Mouse (Mus musculus): ENCODE measurements around the gene Zfp280b. TPM values are rescaled to one million over a fixed set of nuclear protein-coding genes. Genes with fewer than 3 reads are reported as not detected.
"Not testable (repeated sequence)": the region's sequence is repeated elsewhere in the genome, so short reads cannot be mapped to it uniquely, and the experiment has no call there.

Gene Zfp280b
- total RNA-seq, 2 experiments from 2014 or later, result 14.5 to 16.6 TPM

GRCm38 (mm10) chr10:76029276-76029675 is 3.2 kb upstream of the Zfp280b start:
- no peak for DNase-seq (ENCODE audit: low spot score in 2 of 2)

- DNase-seq (ENCODE audit: low spot score in 2 of 2), result no peak
These were observed 2.0 kb upstream of the Zfp280b start for GRCm38 (mm10) chr10:76030496-76030895.

- DNase-seq (ENCODE audit: low spot score in 2 of 2), result no peak
These were observed 694 bp upstream of the Zfp280b start for GRCm38 (mm10) chr10:76031511-76032401.

GRCm38 (mm10) chr10:76033119-76033455 is 637 bp downstream of the Zfp280b start:
- no peak for DNase-seq (ENCODE audit: low spot score in 2 of 2)

GRCm38 (mm10) chr10:76034001-76034600 is 1.7 kb downstream of the Zfp280b start:
- no peak for DNase-seq (ENCODE audit: low spot score in 2 of 2)

GRCm38 (mm10) chr10:76035277-76035676 is 2.8 kb downstream of the Zfp280b start:
- no peak for DNase-seq (ENCODE audit: low spot score in 2 of 2)

GRCm38 (mm10) chr10:76036962-76037361 is 4.5 kb downstream of the Zfp280b start:
- no peak for DNase-seq (ENCODE audit: low spot score in 2 of 2)

- DNase-seq (ENCODE audit: low spot score in 2 of 2), result no peak
These were observed 12.9 kb downstream of the Zfp280b start for GRCm38 (mm10) chr10:76045343-76045742.

GRCm38 (mm10) chr10:76046754-76047153 is 14.3 kb downstream of the Zfp280b start:
- DNase-seq (ENCODE audit: low spot score in 2 of 2), result no peak

GRCm38 (mm10) chr10:76047182-76047869 is 14.9 kb downstream of the Zfp280b start:
- no peak for DNase-seq (ENCODE audit: low spot score in 2 of 2)

- DNase-seq (ENCODE audit: low spot score in 2 of 2), result no peak
These were observed 16.5 kb downstream of the Zfp280b start for GRCm38 (mm10) chr10:76048967-76049366.

GRCm38 (mm10) chr10:76051860-76052259 is 19.4 kb downstream of the Zfp280b start:
- no peak for DNase-seq (ENCODE audit: low spot score in 2 of 2)

- no peak for DNase-seq (ENCODE audit: low spot score in 2 of 2)
These were observed 30.0 kb downstream of the Zfp280b start for GRCm38 (mm10) chr10:76062439-76062838.

GRCm38 (mm10) chr10:76067674-76068613 is 35.5 kb downstream of the Zfp280b start:
- no peak for DNase-seq (ENCODE audit: low spot score in 2 of 2)

- DNase-seq (ENCODE audit: low spot score in 2 of 2), result not testable (repeated sequence)
These were observed 39.6 kb downstream of the Zfp280b start for GRCm38 (mm10) chr10:76072080-76072479.

GRCm38 (mm10) chr10:76077008-76077407 is 44.6 kb downstream of the Zfp280b start:
- not testable (repeated sequence) for DNase-seq (ENCODE audit: low spot score in 2 of 2)

Small RNA genes within 50 kb of the gene (microRNA-seq; reads per million reads assigned to microRNA genes)
- not detected for gene Mir6409

Other genes starting within 250 kb of the Zfp280b start
- 10 to 100 TPM; 21.1 to 30.2 TPM for gene Gstt1, start 234.1 kb upstream of the Zfp280b start, total RNA-seq (2021)
- not detected for gene Gstt4, start 210.1 kb upstream of the Zfp280b start, total RNA-seq (2021)
- gene Gstt2, start 195.2 kb upstream of the Zfp280b start, total RNA-seq (2021), result 10 to 100 TPM; 33.0 to 41.5 TPM
- 100 to 1,000 TPM; 294 to 301 TPM for gene Mif, start 172.4 kb upstream of the Zfp280b start, total RNA-seq (2021)
- gene Derl3, start 139.2 kb upstream of the Zfp280b start, total RNA-seq (2021), result 1 to 10 TPM; 3.0 to 6.0 TPM
- 10 to 100 TPM; 91.2 to 95.2 TPM for gene Smarcb1, start 111.0 kb upstream of the Zfp280b start, total RNA-seq (2021)
- gene Chchd10, start 99.5 kb upstream of the Zfp280b start, total RNA-seq (2021), result 100 to 1,000 TPM; 310 to 396 TPM
- 10 to 100 TPM; 14.7 to 19.0 TPM for gene Mmp11, start 96.2 kb upstream of the Zfp280b start, total RNA-seq (2021)
- gene Gm867, start 92.0 kb upstream of the Zfp280b start, total RNA-seq (2021), result 1 to 10 TPM in 1 of 2 experiments, under 1 TPM in 1; 0.90 to 1.8 TPM
- under 1 TPM; 0.53 to 0.71 TPM for gene Vpreb3, start 89.6 kb upstream of the Zfp280b start, total RNA-seq (2021)
- gene Gm5134, start 78.1 kb upstream of the Zfp280b start, total RNA-seq (2021), result under 1 TPM; 0.14 TPM
- not detected for gene Slc5a4b, start 78.3 kb downstream of the Zfp280b start, total RNA-seq (2021)
- gene Slc5a4a, start 114.8 kb downstream of the Zfp280b start, total RNA-seq (2021), result not detected
- gene Prmt2, start 205.2 kb downstream of the Zfp280b start, total RNA-seq (2021), result 10 to 100 TPM; 18.8 to 20.2 TPM
- 10 to 100 TPM in 1 of 2 experiments, 1 to 10 TPM in 1; 9.5 to 11.2 TPM for gene S100b, start 221.2 kb downstream of the Zfp280b start, total RNA-seq (2021)

Data from adrenal gland, postnatal 4 days (tissue).